Mouse (Mus musculus) urinary bladder, adult 18-20 months (tissue): ENCODE data around the gene Spin1.
"Not testable (repeated sequence)": the region's sequence is repeated elsewhere in the genome, so short reads cannot be mapped to it uniquely, and the experiment has no call there.

Source experiments
- DNase-seq, 2 experiments: peaks; one replicate each; pipeline ENCODE4 v3.0.0; 2022; ENCODE audit warnings: low spot score in 2 of 2, mixed read lengths in 2 of 2

The Spin1 gene

DNA sequence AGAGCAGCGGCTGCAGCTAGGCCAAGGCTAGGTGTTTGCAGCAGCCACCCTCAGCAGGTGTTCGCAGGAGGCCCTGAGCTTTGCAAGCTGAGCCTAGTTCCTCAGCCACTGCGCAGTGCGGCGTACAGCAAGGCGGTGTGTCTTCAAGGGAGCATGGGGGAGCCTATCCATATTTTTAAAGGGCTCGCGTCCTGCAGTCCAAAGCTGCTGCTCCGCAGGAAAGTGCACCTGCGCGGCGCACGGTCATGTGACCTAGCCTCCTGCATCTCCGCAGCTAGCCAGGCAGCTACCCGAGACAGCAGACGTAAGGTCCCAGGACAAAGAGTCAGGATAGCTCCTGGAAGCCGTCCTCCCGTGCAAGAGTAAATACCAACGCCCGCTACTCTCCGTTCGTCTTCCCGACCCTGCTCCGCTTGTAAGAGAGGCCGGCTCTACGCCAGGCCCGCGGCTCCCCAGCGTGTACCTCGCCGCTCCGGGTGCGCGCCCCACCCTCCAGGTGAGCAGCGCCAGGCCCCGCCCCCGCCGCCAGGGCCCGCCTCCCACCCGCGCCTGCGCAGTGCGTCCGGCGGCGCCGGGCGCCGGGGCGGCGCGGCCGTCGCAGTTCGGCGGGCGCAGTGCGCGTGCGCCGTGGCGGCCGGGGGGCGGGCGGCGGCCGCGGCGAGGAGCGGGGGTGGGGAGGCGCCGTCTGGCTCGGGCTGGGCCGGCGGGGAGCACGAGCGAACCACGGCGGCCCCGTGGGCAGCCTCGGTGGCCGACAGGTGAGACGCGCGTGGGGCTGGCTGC, at the start of gene Spin1:
TSS of gene Spin1 (plus strand) at position 648 of the 783 bp plus-strand sequence.
- DNase-seq = peak; percentile 76 to 88

DNA sequence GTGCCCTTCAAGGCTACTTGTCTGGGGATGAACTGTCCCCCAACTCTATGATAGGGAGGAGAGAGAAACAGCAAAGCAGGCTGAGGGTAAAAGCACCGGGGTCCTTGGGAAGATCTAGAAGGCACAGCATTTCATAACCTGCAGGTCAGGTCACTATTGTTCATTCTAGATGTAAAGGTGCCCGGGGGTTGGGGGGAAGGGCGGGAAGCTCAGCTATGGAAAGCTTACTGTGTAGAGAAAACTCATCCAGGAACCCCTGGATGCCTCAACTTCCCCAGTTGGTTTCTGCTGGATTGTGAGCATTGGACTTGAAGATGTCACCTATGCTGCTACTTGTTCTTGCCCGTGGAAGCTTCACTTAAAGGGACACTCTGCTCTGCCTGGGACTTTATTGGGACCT, 49.7 kb upstream of the Spin1 start:
- DNase-seq = no peak

DNA sequence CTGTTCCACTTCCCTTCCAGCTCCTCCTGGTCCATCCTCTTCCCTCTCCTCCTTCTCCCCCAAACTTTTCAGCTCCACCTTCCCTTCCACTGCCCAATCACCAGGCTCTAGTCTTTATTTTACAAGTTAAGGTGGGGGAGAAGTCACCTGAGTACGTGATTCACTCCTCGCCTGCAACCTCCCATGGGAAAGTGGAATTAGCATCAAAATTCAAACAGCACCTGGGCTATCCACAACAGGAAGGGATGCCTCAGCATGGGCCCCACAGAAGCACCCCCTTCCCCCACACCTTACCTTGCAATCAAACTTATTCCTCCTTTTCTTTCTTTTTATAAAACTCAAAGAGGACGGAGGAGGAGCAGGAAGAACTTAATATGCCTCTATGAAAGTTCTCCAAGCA, 48.3 kb upstream of the Spin1 start:
- no peak for DNase-seq

DNA sequence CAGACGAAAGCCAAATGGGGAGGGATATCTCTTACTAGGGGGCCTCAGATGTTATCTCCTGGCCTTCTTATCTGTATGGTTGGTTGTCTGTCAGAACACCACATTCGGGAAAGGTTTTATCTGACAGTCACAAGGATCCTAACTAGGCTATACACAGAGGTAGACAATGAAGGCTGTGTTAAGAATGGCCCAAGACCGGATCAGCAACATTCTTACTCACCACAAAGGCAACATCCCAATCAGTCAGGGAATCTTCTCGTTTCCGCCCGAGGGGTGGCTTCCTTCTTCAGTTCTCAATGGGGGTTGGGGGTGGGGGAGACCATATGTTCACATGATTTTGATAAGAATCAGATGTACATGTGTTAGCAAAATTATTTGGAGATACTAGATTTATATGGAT, 37.7 kb upstream of the Spin1 start:
- DNase-seq = no peak

GRCm38 (mm10) chr13:51063721-51064120, 37.0 kb upstream of the Spin1 start:
- no peak for DNase-seq

DNA sequence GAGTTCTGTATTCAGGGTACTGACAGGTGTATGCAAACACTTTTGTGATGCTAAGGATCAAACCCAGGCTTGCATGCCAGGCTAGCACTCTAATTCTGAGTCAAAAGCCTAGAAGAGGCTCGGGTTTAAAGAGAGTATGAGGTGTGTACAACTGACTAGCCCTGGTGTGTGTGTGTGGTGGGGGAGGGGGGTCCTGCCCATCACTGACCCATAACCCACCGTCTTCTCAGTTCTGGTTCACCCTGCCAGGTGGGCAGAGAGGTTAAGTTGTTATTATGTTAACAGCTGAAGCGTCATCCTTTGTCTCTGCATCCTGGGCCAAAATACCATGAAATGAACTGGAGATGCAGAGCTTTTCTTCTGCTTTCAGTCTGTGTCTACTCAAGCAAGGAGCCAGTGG, 36.3 kb upstream of the Spin1 start:
- no peak for DNase-seq

GRCm38 (mm10) chr13:51071063-51071680, 29.5 kb upstream of the Spin1 start:
- no peak for DNase-seq

GRCm38 (mm10) chr13:51071763-51072276, 28.9 kb upstream of the Spin1 start:
- no peak for DNase-seq

DNA sequence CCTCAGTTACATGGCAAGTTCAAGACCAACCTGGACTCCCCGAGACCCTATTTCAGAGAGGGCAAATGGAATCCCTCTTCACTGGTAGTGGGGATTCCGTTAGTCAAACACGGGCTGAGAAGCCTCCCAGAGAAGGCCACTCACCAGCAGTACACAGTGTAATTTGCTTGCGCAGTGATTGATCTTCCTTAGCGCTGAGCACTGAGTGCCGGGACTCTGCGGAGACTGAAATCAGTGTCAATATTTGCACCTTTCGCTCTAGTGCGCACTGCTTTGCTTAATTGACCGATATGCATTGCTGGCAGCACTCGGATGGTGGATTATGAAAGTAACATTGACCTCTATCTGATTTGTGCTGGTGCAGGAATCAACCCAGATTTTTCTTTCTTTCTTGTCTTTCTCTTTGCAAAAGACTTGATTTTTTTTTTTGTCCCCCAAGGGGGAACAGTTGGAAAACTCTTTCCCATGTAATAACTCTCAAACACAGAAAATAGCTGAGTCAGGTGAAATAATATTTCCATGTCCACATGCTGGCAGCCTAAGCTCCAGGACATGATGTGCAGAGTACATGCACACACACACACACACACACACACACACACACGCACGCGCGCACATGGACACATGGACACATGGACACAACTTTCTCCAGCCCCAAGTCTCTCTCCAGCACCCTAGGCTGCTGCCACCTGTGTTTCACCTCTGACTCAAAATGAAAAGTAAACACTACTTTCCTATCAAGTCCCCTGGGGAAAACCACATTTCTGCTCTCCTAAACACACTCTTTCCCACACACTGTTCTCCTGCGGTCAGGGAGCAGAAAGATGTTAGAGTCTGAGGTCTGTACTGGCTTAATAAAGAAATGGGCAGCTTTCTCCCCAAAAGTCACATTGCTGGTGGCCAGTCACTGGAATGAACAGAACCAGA, 27.5 kb upstream of the Spin1 start:
- no peak for DNase-seq

GRCm38 (mm10) chr13:51074081-51074680, 26.5 kb upstream of the Spin1 start:
- no peak for DNase-seq

DNA sequence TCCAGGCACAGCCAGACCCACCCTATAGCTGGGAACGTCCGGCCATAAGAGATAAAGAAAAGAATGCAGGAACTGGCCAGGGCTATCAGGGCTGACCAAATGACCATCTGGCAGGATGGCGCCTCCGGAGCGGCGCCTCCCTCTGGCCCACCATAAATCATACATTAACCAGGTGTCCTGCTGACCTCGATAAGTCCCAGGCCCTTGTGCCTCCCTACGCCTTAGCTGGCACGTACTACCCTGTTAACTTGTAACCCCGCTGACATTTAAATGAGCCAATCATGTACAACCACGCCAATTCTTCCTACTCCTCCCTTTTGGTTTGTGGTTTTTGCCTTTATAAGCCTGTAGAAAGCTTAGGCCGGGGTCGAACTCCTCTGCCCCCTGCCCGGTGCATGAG, 24.5 kb upstream of the Spin1 start:
- DNase-seq = not testable (repeated sequence)

DNA sequence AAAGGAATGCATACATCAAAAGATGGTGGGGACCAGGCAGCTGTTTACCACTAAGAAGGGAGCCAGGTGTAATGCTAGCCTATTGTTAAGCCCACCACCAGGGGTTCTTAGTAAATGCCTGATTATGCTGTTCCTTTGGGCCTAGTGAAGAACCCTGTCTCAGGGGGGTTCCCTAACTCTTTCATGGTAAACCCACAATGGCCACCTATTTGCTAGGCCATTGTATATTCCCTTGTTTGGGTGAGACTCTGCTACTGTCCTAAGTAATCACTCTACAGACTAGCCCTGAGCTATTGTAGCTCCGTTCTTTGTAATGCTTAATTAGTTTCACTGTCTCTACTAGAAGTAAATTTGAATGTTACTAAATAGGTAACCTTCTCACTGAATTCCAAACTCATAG, 22.1 kb upstream of the Spin1 start:
- not testable (repeated sequence) for DNase-seq

- DNase-seq = no peak
These were observed 19.9 kb upstream of the Spin1 start for GRCm38 (mm10) chr13:51080801-51081200.

- no peak for DNase-seq
These were observed 16.4 kb upstream of the Spin1 start for GRCm38 (mm10) chr13:51084241-51084640.

DNA sequence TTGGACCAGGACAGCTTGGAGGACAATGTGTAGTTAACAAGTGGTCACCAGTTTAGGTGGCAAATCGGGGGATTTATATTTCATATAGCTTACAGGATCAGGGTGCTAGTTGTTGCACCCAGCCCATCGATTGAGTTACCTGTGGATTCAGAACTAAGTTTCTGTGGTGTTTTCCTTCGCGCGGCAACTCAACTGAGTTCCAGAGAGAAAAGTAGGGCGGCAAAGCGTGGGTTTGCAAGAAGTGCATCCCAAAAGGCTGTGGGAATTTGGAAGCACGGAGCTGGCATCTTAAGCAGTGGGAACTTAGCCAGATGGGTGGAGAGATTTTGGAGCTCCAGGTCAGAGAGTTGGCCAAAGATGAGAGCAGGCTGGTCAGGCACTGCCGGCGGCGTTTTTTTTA, 14.7 kb upstream of the Spin1 start:
- no peak for DNase-seq

GRCm38 (mm10) chr13:51087253-51087652, 13.4 kb upstream of the Spin1 start:
- no peak for DNase-seq

DNA sequence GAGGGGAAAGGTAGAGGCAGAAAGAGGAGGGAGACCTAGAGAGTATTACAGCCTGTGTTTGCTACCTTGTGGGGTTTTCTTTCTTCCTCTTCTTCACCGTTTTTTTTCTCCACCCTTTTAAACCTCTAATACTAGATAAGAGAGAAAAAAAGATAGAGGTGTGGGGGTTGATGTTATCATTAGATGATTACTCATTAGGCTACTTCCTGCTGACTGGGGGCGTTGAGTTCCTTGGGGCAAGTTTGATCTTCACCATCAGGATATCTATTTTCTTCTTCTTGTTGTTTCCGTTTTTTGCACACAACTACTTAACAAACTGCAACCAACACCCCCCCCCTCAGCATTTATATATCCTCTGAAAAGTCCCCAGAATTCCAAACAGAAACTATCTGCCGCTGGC, 12.5 kb upstream of the Spin1 start:
- no peak for DNase-seq

DNA sequence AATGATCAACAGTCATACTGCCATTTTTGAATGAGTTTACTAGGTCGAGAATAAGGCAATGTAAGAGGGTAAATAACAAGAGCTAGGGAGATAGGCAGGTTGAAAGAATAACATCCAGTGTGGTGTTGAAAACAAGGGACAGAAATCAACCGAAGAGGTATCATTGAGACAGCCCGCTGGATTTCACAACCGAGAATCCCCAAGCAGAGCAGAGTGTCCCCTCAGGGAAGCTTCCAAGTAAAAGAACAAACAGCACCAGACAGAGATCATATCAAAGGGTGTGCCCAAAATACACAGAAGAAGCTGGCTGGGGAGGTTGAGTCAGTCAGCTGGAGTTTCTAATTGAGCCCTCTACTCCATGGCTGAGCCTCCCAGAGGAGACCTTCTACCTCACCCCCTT, 11.6 kb upstream of the Spin1 start:
- DNase-seq = peak in 1 of 2 experiments; percentile 21

DNA sequence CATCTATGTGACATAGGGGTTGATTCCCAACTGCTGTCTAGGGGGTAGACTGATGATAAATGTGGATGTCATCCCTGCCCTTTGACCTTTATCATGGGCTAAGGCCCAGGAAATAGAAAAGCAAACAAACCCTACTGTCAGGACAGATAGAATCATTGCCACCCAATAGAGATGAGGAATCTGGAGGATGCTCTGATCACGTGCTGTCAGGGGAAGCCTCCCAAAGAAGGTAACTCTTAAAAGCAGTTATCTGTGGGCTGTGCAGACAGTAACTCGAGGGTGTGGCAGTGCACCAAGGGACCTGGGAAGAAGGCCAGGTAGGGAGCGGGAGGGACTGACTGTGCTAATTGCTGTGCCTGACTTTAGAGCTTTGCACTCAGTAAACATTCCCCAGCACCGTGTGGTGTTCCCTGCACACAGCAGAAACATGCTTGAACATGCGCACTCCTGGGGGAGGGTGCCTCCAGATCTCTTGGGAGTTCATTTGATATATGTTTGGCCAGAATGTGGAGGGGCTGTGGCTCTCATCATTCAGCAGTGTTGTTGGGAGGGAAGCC, 10.5 kb upstream of the Spin1 start:
- DNase-seq = peak; percentile 40 to 41

GRCm38 (mm10) chr13:51093430-51093829, 7.2 kb upstream of the Spin1 start:
- no peak for DNase-seq
